Mouse (Mus musculus) forebrain, embryonic 10.5 days (tissue): ENCODE measurements at regions not wholly inside any gene's neighbourhood (a gene's known extent, or its start where the extent isn't known, plus 50 kb on each side); places are given as distances from the start of the nearest gene placed in this dataset.

Source experiments
- DNase-seq: peaks from one replicate; pipeline ENCODE4 v3.0.0-alpha.2; 2017; ENCODE audit warnings: low spot score; ENCODE audit errors: extremely low spot score
- H3K27ac ChIP-seq: fragments of 300-500 bp; sonication (generic); 2 replicates; pipeline ENCODE4 v1.5.1; 2016; ENCODE audit warnings: mild to moderate bottlenecking
- H3K27me3 ChIP-seq: fragments of 300-500 bp; sonication (generic); 2 replicates; pipeline ENCODE4 v1.6.1; 2016; ENCODE audit warnings: mild to moderate bottlenecking; ENCODE audit not compliant: poor library complexity, severe bottlenecking
- H3K36me3 ChIP-seq: fragments of 300-500 bp; sonication (generic); replicated peaks from 2 replicates; pipeline ENCODE4 v1.6.1; 2016; ENCODE audit warnings: mild to moderate bottlenecking, moderate library complexity
- H3K4me1 ChIP-seq: fragments of 300-500 bp; sonication (generic); 2 replicates; pipeline ENCODE4 v1.6.1; 2016
- H3K4me3 ChIP-seq: fragments of 300-500 bp; sonication (generic); 2 replicates; pipeline ENCODE4 v1.5.1; 2016; ENCODE audit warnings: mild to moderate bottlenecking, moderate library complexity
- H3K9me3 ChIP-seq: fragments of 300-500 bp; sonication (generic); 2 replicates; pipeline ENCODE4 v1.6.1; 2016; ENCODE audit warnings: mild to moderate bottlenecking, moderate library complexity
- WGBS: fragments of 180-500 bp; shearing (Covaris S2); methylation state at CpG from one replicate; pipeline ENCODE4 v1.1.7; 2016; 5-methylcytosine and 5-hydroxymethylcytosine counted together

DNA sequence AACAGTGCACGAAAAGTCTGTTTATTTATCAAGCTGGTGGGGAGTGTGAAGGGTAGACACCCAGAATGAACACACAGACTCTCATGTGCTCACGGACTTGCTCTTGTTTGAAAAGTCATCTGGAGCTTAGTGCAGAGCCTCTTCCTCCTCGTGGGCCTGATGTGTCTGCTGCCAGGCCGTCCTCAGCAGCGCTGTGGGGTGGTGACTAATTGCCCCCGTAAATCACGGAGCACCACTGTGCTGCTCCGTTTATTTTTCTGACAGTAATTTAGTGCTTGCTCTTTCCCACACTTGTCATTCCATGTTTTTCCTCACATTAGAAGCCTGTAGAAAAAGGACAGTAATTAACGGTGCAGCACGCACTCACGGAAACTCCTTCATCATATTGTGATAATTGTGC is 51.2 kb upstream of the Gm17304 start:
- H3K27me3 ChIP-seq, result peaks cover 92% of the 10 kb centered on the region
- peaks cover 41% of the 10 kb centered on the region for H3K4me1 ChIP-seq
- DNase-seq, result no peak
- H3K27ac ChIP-seq, result no peak overlapping the region
- H3K36me3 ChIP-seq, result no peaks in the 10 kb centered on the region
- H3K9me3 ChIP-seq, result no peaks in the 10 kb centered on the region
- 75% methylated on average over 11 of the region's 11 CpGs for WGBS
- no peak overlapping the region for H3K4me3 ChIP-seq

DNA sequence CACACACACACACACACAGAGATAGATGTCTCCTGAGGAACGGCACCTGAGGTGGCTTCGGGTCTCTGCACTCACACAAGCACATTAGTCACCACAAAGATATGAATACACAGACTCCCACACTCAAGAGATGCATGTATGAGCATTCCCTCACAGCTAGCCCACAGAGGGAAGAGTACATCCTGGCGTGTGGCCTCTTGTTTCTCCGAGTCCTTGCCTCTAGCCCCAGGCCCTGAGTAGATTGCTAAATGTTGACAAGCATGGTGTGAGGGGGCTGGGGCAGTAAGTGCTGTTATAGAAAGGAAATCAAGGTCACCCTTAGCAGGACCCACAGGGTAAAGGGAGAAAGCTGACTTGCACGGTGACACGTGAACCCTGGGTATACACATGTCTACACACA is 69.6 kb upstream of the Gm17304 start:
- Histone ChIP-seq H3K36me3 (no peaks in the 10 kb centered on the region), H3K4me3 (no peak overlapping the region), H3K9me3 (no peaks in the 10 kb centered on the region), H3K4me1 (peaks cover 12% of the 10 kb centered on the region), H3K27me3 (peaks cover 10% of the 10 kb centered on the region; the same call in 1 of the 2 replicates), H3K27ac (no peak overlapping the region)
- 88% methylated on average over 6 of the region's 6 CpGs for WGBS
- DNase-seq, result no peak

DNA sequence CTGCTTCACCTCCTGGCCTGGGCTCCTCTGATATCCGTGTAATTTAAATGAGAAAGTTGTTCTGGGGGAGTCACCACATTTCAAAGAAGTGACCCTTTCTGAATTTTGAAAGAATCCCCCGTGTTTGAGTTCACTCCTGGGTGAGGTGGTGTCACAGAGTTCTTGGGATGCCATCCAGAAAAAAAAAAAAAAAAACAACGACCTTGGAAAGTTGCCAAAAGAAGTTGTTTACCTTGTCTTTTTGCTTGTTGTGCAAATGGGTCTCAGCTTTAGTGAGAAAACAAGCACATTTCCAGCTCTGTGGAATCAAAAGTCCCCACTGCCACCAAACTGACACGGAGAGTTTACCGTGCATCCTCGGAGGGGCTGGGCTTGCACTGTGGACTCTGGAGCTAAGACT is 71.7 kb upstream of the Gm17304 start:
- Histone ChIP-seq H3K27me3 (peaks cover 10% of the 10 kb centered on the region; the same call in 1 of the 2 replicates), H3K4me1 (peaks cover 3% of the 10 kb centered on the region; the same call in 1 of the 2 replicates), H3K4me3 (no peak overlapping the region), H3K27ac (no peak overlapping the region), H3K9me3 (no peaks in the 10 kb centered on the region), H3K36me3 (no peaks in the 10 kb centered on the region)
- no peak for DNase-seq
- 57% methylated on average over 6 of the region's 6 CpGs for WGBS

DNA sequence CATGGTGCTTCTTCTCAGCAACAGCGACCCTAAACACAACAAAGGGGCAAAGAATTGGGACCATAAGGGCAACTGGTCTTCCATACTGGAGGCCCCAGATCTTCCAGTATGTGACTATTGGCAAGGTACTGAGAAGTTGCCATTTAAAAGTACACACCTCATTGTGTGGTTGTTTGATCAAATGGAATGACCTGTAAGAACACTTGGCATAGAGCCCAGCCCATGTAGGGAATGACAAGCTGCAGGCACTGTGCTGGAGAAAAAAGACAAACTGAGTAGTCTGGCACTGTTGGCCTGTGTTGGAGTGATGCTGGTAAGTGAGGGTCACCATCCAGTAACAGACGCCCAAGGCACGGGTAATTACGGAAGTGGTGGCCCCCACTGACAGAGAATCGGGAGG is 72.8 kb upstream of the Gm17304 start:
- H3K27ac ChIP-seq, result no peak overlapping the region
- 94% methylated on average over 5 of the region's 5 CpGs for WGBS
- H3K9me3 ChIP-seq, result no peaks in the 10 kb centered on the region
- H3K4me1 ChIP-seq, result peaks cover 3% of the 10 kb centered on the region; the same call in 1 of the 2 replicates
- no peak for DNase-seq
- H3K36me3 ChIP-seq, result no peaks in the 10 kb centered on the region
- peaks cover 10% of the 10 kb centered on the region; the same call in 1 of the 2 replicates for H3K27me3 ChIP-seq
- H3K4me3 ChIP-seq, result no peak overlapping the region

DNA sequence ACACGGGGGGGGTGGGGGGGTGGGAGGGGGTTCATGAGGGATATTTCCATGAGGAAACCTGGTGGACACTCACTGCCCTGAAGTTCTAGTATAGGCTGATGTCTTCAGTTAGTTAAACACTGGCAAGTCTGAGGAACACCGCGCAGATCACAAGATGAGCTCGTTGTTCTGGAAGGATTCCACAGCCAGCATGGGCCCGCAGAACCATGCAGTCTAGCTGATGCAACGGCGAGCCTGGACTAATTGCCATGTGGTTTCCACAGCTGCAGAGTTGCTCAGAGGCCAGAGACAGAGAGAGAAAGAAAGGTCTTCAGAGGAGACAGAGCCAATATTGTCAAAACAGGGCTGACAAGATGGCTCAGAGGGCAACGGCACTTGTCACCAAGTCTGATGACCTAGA is 70.8 kb upstream of the Barhl2 start:
- Histone ChIP-seq H3K36me3 (no peaks in the 10 kb centered on the region), H3K4me1 (peaks cover 5% of the 10 kb centered on the region; the same call in 1 of the 2 replicates), H3K27me3 (no peaks in the 10 kb centered on the region), H3K4me3 (no peak overlapping the region), H3K27ac (no peak overlapping the region), H3K9me3 (no peaks in the 10 kb centered on the region)
- 91% methylated on average over 8 of the region's 8 CpGs for WGBS
- no peak for DNase-seq

DNA sequence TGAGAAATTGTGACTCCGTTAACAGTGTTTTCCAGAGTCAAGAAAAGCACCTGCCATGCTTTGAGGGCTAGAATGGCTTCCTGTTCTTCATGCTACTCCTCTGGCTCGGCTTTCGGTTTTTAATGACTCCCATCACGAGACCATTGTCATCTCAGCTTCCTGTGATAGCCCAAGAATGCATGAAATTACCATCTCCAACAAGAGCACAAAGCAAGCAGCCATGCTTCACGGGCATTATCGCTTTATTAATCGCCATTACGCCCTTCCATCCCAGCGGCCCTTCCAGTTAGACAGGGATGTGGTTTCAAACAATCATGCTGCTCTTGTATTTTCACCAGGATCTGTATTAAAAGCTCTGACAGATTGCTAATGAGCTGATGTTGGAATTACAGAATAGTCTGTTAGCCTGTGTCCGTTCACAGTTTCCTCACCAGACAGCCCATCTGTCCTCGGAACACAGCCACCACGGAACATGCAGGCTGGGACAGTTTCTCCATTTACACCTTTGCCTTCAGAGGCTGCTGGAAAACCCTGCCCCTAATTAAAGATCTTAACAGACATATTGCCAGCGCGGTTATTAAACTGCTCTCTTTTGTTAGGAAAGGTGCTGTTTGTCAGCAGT is 69.5 kb upstream of the Barhl2 start:
- Histone ChIP-seq H3K27ac (no peak overlapping the region), H3K4me3 (no peak overlapping the region), H3K9me3 (no peaks in the 10 kb centered on the region), H3K27me3 (no peaks in the 10 kb centered on the region), H3K36me3 (no peaks in the 10 kb centered on the region), H3K4me1 (peaks cover 5% of the 10 kb centered on the region; the same call in 1 of the 2 replicates)
- WGBS, result 79% methylated on average over 14 of the region's 14 CpGs
- DNase-seq, result no peak

DNA sequence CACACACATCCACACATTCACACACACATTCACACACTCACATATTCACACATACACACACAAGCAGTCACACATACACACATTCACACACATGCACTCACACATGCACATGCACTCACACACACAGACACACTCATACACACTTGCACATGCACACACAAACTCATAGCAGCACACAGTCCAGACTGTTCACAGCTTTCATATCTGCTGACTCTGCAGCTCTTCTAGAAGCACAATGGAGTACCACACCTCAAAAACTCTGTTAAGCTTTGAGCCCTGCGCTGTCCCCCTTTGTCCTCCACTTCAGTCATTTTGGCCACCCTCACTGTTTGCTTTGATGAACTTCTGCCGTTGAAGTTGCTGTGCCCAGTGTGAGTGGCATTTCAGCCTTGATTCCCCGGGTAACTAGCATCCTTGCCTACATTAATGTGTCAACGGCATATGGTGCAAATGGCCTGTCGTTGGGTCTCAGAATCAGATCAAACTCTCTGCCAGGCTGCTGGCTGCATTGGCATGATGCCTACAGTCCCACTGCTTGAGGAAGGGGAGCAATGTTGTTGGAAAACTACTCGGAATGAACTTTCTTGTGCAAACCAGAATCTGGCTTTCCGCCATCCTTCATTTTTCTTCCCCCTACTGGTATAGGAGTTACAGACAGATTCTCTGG is 54.6 kb upstream of the Barhl2 start:
- no peak for DNase-seq
- Histone ChIP-seq H3K27me3 (0 out of 2 replicates have a peak, but pooled peaks cover 4% of the 10 kb centered on the region), H3K9me3 (no peaks in the 10 kb centered on the region), H3K36me3 (no peaks in the 10 kb centered on the region), H3K4me3 (no peak overlapping the region), H3K4me1 (no peaks in the 10 kb centered on the region), H3K27ac (no peak overlapping the region)
- 93% methylated on average over 7 of the region's 7 CpGs for WGBS

DNA sequence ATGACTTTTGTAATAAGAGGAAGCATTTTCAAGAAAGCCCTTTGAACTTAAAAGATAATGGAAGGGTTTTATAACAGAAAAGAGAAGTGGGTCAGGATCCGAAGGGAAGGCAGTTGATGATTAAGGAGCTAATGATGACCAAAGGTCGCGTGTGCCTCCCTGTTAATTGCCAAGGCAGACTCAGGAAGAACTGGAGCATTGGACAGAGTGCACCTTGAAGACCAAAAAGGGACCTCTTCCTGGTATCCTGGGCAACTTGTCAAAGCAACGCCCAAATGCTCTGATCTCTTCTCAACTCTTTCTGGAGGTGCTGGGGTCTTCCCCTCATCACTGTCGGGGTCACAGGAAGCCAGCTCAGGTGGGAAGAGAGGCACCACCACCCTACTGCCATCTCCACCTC is 49.9 kb upstream of the Barhl2 start:
- no peak for DNase-seq
- H3K4me3 ChIP-seq, result no peak overlapping the region
- H3K36me3 ChIP-seq, result no peaks in the 10 kb centered on the region
- 0 out of 2 replicates have a peak, but pooled peaks cover 4% of the 10 kb centered on the region for H3K27me3 ChIP-seq
- H3K27ac ChIP-seq, result no peak overlapping the region
- H3K9me3 ChIP-seq, result no peaks in the 10 kb centered on the region
- WGBS, result 80% methylated on average over 5 of the region's 5 CpGs
- H3K4me1 ChIP-seq, result peaks cover 6% of the 10 kb centered on the region
